Mouse (Mus musculus) limb, embryonic 11.5 days (tissue): ENCODE results near the gene Wfdc1. TPM values are rescaled to one million over a fixed set of nuclear protein-coding genes. Genes with fewer than 3 reads are reported as not detected.

ENCODE experiments used
- ATAC-seq: fragments of 200-750 bp; cut with Nextera tagmentation; 2 replicates; pipeline ENCODE4 v1.8.0; 2017; ENCODE audit warnings: low read depth; ENCODE audit not compliant: insufficient number of reproducible peaks, low FRiP score, low TSS enrichment
- DNase-seq: peaks from one replicate; pipeline ENCODE4 v3.0.0-alpha.2; 2015; ENCODE audit warnings: low spot score
- H3K27ac ChIP-seq: fragments of 300-500 bp; sonication (generic); replicated peaks from 2 replicates; pipeline ENCODE4 v1.5.1; 2014; ENCODE audit warnings: low read depth, mild to moderate bottlenecking, low read length
- H3K27me3 ChIP-seq: fragments of 300-500 bp; sonication (generic); 2 replicates; pipeline ENCODE4 v1.6.1; 2014; ENCODE audit warnings: mild to moderate bottlenecking, low read length, mixed read lengths; ENCODE audit not compliant: control insufficient read depth, insufficient read depth
- H3K36me3 ChIP-seq: fragments of 300-500 bp; sonication (generic); 2 replicates; pipeline ENCODE4 v1.6.1; 2014; ENCODE audit warnings: mild to moderate bottlenecking, low read length, moderate library complexity, mixed read lengths; ENCODE audit not compliant: control insufficient read depth, insufficient read depth
- H3K4me1 ChIP-seq: fragments of 300-500 bp; sonication (generic); 2 replicates; pipeline ENCODE4 v1.6.1; 2014; ENCODE audit warnings: low read length, mixed read lengths; ENCODE audit not compliant: control insufficient read depth, insufficient read depth
- H3K4me2 ChIP-seq: fragments of 300-500 bp; sonication (generic); 2 replicates; pipeline ENCODE4 v1.6.1; 2014; ENCODE audit warnings: low read depth, mild to moderate bottlenecking, moderate library complexity; ENCODE audit not compliant: severe bottlenecking
- H3K4me3 ChIP-seq: fragments of 300-500 bp; sonication (generic); 2 replicates; pipeline ENCODE4 v1.5.1; 2014; ENCODE audit warnings: low read depth, low read length
- H3K9ac ChIP-seq: fragments of 300-500 bp; sonication (generic); 2 replicates; pipeline ENCODE4 v1.6.1; 2014; ENCODE audit warnings: mild to moderate bottlenecking, low read length
- H3K9me3 ChIP-seq: fragments of 300-500 bp; sonication (generic); 2 replicates; pipeline ENCODE4 v1.6.1; 2016; ENCODE audit warnings: low read length; ENCODE audit not compliant: control insufficient read depth
- WGBS: fragments of 180-500 bp; shearing (Covaris S2); extraction: QIAGEN DNeasy Blood & Tissue Kit; methylation state at CpG from one replicate; pipeline ENCODE4 v1.1.7; 2014; 5-methylcytosine and 5-hydroxymethylcytosine counted together
- polyA plus RNA-seq: library from polyadenylated mRNA; unstranded; fragments of >200 nt; fragmentation: Nextera tagmentation; extraction: Ambion mirVana; gene quantifications from 2 replicates; pipeline ENCODE4 v1.2.1, GENCODE M21; 2014

The Wfdc1 gene
- polyA plus RNA-seq, 1 experiment from 2014 or later: not detected

DNA sequence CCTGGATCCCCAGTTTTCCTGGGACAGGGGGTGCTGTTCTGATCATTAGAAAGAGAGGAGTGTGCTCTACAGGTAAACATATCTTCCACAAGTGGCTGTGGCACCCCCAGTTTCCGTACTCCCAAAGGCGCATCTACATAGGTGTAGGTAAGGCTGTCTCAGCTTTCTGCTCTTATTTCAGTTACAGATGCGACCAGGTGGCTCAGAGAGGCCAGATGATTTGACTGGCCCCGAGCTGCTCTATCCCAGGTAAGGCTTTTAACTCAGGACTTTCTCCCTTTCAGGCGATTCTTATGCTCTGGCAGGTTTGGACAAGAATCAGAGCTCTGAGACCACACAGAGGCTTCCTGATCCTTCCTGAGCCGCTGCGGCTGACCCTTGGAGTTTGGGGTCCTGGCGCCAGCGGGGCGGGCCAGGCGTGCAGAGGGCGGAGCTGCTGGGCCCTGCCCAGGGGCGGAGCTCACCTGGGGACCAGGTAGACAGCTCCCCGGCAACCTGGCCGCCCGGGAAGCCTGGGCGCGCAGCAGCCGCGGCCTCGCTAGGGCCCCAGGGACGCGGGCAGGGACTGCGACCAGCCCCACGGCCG, 33.5 kb downstream of the Wfdc1 start, which contains the start of gene Atp2c2:
Gene Atp2c2, plus strand, starts transcription at position 461 of the 586 bp plus-strand sequence.
- Histone ChIP-seq H3K9me3 (no peaks in the 10 kb centered on the region), H3K9ac (peak within 1 kb of the TSS; percentile 30; the same call in 1 of the 2 replicates), H3K36me3 (no peaks in the 10 kb centered on the region), H3K4me3 (no peak within 1 kb of the TSS), H3K4me1 (no peaks in the 10 kb centered on the region), H3K4me2 (peak within 1 kb of the TSS; percentile 31), H3K27ac (no peak within 1 kb of the TSS), H3K27me3 (peaks cover 36% of the 10 kb centered on the region)
- 2% methylated on average over 26 of the region's 26 CpGs for WGBS
- DNase-seq: peak; percentile 38
- ATAC-seq: no peak

DNA sequence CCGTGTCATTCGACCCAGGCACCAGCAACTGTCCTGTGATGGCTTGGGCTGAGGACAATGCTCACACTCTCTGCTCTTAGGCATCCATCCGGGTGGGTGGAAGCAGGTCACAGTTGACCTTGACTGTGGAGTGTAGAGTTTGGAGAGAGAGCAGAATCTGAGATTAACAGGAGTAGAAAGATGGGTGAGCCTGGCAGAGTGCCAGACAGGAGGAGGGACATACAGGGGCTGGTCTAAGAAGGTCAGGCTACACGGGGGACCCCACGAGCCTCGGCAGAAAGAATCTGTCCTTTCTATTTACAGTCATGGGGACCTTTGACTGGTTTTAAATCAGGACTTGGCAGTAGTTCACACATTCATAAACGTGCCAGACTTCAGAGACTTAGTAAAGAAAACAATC, 36.8 kb downstream of the Wfdc1 start:
- Histone ChIP-seq H3K4me3 (no peak overlapping the region), H3K4me1 (no peaks in the 10 kb centered on the region), H3K27me3 (peaks cover 36% of the 10 kb centered on the region), H3K4me2 (no peak overlapping the region), H3K9me3 (no peaks in the 10 kb centered on the region), H3K27ac (no peak overlapping the region), H3K36me3 (no peaks in the 10 kb centered on the region), H3K9ac (no peak overlapping the region)
- no peak for ATAC-seq
- 74% methylated on average over 7 of the region's 7 CpGs for WGBS
- DNase-seq: no peak

DNA sequence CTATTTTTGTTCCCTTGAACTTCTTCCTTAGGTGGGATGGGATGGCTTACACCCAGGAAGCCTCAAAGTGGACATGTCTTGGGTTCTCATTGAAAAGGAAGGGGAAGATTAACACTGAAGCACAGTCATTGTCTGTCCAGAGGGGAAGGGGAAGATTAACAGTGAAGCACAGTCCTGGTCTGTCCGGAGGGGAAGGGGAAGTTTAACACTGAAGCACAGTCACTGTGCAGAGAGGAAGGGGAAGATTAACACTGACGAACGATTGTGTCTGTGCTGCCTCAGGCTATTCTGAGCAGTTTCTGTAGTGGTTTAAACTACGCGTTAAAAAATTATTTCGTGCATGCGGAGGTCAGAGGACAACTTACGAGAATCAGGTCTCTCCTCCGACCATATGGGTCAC, 41.0 kb downstream of the Wfdc1 start:
- H3K27me3 ChIP-seq: 0 out of 2 replicates have a peak, but pooled peaks cover 2% of the 10 kb centered on the region
- no peak overlapping the region for H3K4me3 ChIP-seq
- no peaks in the 10 kb centered on the region for H3K9me3 ChIP-seq
- H3K4me1 ChIP-seq: no peaks in the 10 kb centered on the region
- H3K36me3 ChIP-seq: no peaks in the 10 kb centered on the region
- DNase-seq (no peak), ATAC-seq (no peak)
- 90% methylated on average over 9 of the region's 9 CpGs for WGBS
- H3K4me2 ChIP-seq: no peak overlapping the region
- H3K27ac ChIP-seq: no peak overlapping the region
- no peak overlapping the region for H3K9ac ChIP-seq

DNA sequence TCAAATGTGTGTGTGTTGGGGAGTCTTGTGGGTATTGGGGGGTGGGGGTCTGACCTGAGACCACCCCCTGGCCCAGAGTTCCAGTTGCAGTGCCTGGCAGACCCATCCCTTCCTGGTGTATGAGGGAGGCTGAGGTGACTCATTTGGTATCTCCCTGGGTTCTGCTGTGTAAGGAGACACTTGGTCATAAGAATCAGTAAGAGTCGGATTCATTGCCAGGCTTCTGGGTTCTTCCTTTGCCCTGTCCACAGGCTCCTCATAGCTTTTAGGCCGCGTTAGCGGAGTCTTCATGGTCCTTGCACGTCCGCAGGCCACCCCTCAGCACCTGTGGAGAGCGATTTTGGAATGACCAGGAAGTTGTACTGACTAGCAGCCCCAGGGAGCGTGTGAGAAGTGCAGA, 42.3 kb downstream of the Wfdc1 start:
- Histone ChIP-seq H3K27me3 (no peaks in the 10 kb centered on the region), H3K27ac (no peak overlapping the region), H3K4me3 (no peak overlapping the region), H3K36me3 (no peaks in the 10 kb centered on the region), H3K4me2 (no peak overlapping the region), H3K9ac (no peak overlapping the region), H3K4me1 (no peaks in the 10 kb centered on the region), H3K9me3 (no peaks in the 10 kb centered on the region)
- 89% methylated on average over 8 of the region's 8 CpGs for WGBS
- DNase-seq (no peak), ATAC-seq (no peak)

DNA sequence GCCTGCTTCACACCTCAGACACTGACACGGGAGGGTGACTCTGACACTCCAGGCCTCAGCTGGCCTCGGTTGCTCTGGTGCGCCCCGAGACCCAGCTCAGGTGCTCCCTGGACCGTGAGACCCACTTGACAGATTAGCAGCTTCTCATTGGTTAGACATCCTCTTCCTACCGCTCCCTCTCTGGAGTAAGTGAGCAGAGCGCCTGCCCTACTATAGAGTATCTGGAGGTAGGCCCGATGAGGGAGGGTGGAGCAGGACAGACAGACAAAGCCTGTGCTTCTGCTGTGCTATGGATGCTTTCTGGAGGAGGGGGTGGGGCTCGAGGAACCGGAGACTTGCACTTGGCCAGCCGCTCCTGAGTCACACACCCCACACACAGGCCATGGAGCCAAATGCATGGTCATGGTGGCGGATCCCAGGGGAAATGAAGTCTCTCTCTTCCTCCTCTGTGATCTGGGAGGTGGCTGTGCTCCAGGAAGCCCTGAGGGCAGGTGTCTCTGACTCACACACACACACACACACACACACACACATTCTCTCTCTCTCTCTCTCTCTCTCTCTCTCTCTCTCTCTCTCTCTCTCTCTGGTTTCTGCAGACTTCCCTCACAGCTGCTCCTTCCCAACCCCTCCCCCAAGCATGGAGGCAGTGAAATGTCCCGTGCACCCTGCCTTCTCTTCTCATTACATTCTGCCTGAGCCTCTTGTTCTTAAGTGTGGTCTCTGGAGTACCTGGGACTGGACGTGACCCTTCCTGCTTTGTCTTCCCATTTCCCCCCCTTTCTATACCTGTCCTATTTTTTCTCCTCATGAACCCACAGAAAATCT, 42.9 kb downstream of the Wfdc1 start:
- H3K36me3 ChIP-seq: no peaks in the 10 kb centered on the region
- 66% methylated on average over 14 of the region's 14 CpGs for WGBS
- no peaks in the 10 kb centered on the region for H3K4me1 ChIP-seq
- ATAC-seq (0 out of 2 replicates have a peak, but pooled peaks have one; percentile 51), DNase-seq (no peak)
- H3K4me2 ChIP-seq: no peak overlapping the region
- H3K9ac ChIP-seq: no peak overlapping the region
- H3K27ac ChIP-seq: no peak overlapping the region
- no peak overlapping the region for H3K4me3 ChIP-seq
- H3K27me3 ChIP-seq: no peaks in the 10 kb centered on the region
- H3K9me3 ChIP-seq: no peaks in the 10 kb centered on the region

DNA sequence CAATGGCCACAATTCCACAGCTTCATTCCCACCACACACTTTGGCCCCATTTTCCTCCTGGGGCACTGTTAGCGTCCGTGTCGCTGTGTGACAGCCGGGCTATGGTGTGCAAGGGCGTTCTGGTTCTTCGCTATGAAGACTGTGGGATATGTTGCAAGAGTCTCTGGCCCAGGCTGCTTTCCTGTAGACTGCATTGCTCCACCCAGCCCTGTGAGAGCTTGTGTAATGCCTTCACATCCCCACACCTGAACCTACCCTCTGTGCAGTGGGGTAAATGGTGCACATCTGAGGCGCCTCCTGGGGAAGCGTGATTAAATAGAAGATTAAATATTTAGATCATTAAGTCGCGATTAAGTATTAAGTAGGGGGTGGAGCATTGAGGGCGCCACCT, 43.5 kb downstream of the Wfdc1 start:
- no peak overlapping the region for H3K4me2 ChIP-seq
- no peaks in the 10 kb centered on the region for H3K36me3 ChIP-seq
- no peaks in the 10 kb centered on the region for H3K27me3 ChIP-seq
- 84% methylated on average over 11 of the region's 11 CpGs for WGBS
- H3K9ac ChIP-seq: no peak overlapping the region
- H3K4me1 ChIP-seq: no peaks in the 10 kb centered on the region
- no peaks in the 10 kb centered on the region for H3K9me3 ChIP-seq
- DNase-seq: no peak
- H3K4me3 ChIP-seq: no peak overlapping the region
- no peak for ATAC-seq
- no peak overlapping the region for H3K27ac ChIP-seq

DNA sequence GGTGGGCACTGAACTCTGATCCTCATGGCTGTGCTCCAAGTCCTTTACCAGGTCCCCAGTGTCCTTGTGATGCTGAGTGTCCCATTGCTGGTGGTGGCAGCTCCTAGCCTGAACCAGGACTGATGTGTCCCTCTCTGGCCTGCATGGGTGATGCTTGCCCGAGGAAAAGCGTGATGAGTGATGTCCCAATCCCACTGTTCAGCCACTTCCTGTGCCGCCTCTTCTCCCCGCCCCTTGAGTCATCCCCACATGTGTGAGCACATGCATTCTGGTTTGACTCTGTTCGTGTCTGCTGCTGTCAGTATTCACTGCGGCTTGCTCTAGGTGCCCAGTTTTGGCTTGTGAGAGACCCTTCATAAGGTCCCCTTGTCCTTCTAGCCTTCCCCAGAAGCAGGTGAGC, 46.1 kb downstream of the Wfdc1 start:
- no peak for DNase-seq
- no peak overlapping the region for H3K9ac ChIP-seq
- H3K4me2 ChIP-seq: no peak overlapping the region
- no peaks in the 10 kb centered on the region for H3K36me3 ChIP-seq
- no peak for ATAC-seq
- WGBS: 75% methylated on average over 6 of the region's 6 CpGs
- H3K27ac ChIP-seq: no peak overlapping the region
- H3K4me3 ChIP-seq: no peak overlapping the region
- H3K27me3 ChIP-seq: no peaks in the 10 kb centered on the region
- H3K4me1 ChIP-seq: no peaks in the 10 kb centered on the region
- no peaks in the 10 kb centered on the region for H3K9me3 ChIP-seq

DNA sequence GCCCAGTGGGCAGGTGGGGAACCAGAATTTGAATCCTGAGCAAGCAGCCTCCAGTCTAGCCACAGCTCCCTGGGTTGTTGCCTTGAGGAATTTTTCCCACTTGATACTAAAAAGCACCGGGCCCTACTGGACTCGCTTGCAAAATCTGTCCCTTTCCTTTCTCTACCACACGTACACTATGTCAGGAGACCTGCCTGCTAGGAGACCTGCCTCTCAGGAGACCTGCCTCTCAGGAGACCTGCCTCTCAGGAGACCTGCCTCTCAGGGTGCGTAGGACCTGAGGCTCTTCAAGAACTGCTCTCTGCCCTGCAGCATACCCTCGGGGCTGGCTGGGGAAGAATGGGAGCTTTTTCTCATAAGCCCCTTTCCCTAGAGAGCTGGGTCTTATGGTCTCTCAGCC, 47.3 kb downstream of the Wfdc1 start:
- no peak for DNase-seq
- Histone ChIP-seq H3K4me2 (no peak overlapping the region), H3K9me3 (no peaks in the 10 kb centered on the region), H3K27ac (no peak overlapping the region), H3K36me3 (no peaks in the 10 kb centered on the region), H3K4me1 (no peaks in the 10 kb centered on the region), H3K9ac (no peak overlapping the region), H3K27me3 (no peaks in the 10 kb centered on the region), H3K4me3 (no peak overlapping the region)
- 84% methylated on average over 5 of the region's 5 CpGs for WGBS
- ATAC-seq: no peak
